Mouse (Mus musculus) adrenal gland, postnatal 25 days (tissue): ENCODE measurements around the gene Rgs8. TPM values are rescaled to one million over a fixed set of nuclear protein-coding genes. Genes with fewer than 3 reads are reported as not detected.

Experiments used
- DNase-seq: peaks from one replicate; pipeline ENCODE4 v3.0.0; 2021; ENCODE audit warnings: mixed read lengths
- total RNA-seq: library from RNA; stranded (reverse); gene quantifications from 2 replicates; pipeline ENCODE4 v1.2.3, GENCODE M21; 2021

The Rgs8 gene
- total RNA-seq, 1 experiment from 2014 or later: not detected

DNA sequence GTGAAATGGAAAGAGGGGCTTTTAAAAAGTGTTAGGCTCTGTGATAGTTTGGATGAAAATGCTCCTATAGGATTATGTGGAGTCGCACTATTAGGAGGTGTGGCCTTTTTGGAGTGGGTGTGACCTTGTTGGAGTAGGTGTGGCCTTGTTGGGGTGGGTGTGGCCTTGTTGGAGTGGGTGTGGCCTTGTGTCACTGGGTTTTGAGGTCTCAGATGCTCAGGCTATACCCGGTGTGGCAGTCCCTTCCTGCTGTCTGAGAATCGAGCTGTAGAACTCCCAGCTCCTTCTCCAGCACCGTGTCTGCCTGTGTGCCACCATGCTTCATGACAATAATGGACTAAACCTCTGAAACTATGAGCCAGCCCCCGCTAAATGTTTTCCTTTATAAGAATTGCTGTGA, 55.8 kb downstream of the Rgs8 start:
- DNase-seq: no peak

GRCm38 (mm10) chr1:153709451-153709850, 56.6 kb downstream of the Rgs8 start:
- DNase-seq: no peak

GRCm38 (mm10) chr1:153711544-153712262, 58.9 kb downstream of the Rgs8 start:
- no peak for DNase-seq

DNA sequence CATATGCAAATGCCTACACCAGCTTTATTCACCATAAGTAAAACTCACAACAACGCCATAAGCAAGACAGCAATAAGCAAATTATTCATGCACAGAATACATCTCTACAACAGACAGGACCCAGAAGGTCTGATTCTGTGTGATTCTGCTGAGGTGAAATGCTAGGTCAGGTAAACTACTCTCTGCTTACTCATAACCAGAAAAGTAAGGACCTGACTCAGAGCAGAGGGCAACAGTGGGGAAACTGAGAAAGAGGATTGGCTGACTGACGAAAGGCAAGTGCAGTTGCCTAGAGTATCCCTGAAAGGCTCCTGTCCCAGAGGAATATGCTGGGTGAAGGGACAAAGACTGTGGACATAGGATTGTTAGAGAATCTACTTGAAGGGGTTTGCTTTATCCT, 59.8 kb downstream of the Rgs8 start:
- no peak for DNase-seq

- DNase-seq: no peak
Observed at GRCm38 (mm10) chr1:153717990-153718389, 65.2 kb downstream of the Rgs8 start.

DNA sequence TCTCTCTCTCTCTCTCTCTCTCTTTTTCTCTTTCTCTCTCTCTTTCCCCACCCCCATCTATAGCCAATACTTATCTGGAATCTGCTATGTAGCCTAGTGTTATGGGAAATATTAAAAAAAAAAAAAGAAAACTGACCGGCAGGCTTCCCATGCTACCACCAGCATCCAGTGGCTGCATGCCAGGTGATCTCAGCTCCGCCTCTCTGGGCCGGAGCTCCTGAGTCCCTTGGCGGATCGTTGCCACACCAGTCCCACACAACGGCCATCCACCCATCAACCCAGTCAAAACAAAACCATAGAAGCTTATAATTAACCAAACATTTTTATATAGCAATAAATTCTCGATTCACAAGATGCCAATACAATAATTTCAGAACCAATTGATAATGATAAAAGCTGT, 68.1 kb downstream of the Rgs8 start:
- peak; percentile 37 for DNase-seq

DNA sequence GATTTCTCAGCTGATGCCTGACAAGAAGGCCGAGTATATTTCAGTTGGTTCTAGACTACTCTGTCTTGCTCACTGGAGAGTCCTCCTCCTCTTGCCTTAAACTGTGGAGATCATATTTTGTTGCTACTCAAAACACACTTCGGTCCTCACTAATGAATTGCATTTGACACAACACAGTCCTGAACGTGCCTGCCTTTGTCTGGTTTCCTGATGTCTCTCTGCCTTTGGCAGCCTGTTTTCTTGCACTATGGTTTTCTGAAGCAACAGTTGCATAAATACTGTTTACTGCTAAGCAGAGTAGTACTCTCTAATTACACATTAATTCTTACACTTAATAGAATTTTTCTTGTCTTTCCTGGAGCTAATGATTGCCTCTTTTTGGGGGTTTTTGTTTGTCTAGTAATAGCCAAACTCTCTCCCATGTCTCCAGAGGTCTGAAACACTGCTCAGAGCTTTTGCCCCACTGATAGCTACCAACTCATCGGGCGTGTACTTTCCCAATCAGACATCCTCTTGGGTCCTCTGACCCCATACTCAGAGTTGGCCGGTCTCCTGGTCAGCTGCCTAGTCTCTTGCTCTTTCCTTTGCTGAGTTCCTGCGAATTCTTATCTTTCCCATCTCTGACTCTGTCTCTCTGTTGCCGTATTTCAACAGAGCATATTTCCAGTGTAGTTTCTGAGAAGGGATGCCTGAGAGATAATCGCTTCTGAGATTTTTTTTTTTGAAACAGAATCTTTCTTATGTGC, 68.9 kb downstream of the Rgs8 start:
- DNase-seq: no peak

- no peak for DNase-seq
Observed at GRCm38 (mm10) chr1:153723426-153723825, 70.6 kb downstream of the Rgs8 start.

DNA sequence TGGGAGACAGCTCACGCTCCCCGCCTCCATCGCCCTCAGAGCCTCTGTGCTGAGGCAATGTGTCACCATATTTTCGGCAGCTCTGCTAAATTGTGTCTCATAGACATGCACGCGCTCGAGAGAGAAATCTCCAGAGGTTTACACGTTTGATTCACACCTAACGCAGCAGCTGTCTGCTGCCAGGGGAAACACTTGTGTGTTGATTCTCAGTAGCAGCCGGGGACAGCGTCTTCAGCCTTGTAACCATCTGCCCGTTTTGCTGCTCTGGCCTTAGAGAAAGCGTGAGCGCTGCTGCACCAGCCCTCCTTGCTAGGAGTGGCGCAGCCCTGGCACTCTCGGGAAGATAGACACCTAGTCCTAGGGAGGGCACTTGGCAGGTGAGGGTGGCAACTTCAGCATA, 73.8 kb downstream of the Rgs8 start:
- DNase-seq: no peak

DNA sequence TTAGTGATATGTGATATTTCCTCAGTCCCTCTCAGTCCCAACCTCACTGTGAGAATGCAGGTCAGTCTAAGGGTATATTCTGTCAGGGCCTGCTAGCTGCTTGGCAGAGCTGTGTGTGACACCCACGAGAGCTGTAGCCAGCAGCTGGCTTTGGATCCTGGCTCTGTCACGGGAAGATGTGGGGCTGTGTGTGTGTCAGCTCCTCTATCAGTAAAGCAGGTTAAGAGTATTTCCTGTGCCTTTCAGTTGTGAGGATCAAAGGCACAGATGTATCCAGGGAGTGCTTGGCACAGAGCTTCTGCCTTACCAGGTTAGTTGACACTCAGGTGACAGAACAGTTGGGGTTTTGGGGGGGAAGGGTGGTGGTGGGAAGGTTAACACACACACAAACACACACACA, 77.0 kb downstream of the Rgs8 start:
- no peak for DNase-seq

- DNase-seq: no peak
Observed at GRCm38 (mm10) chr1:153730671-153731070, 77.8 kb downstream of the Rgs8 start.

DNA sequence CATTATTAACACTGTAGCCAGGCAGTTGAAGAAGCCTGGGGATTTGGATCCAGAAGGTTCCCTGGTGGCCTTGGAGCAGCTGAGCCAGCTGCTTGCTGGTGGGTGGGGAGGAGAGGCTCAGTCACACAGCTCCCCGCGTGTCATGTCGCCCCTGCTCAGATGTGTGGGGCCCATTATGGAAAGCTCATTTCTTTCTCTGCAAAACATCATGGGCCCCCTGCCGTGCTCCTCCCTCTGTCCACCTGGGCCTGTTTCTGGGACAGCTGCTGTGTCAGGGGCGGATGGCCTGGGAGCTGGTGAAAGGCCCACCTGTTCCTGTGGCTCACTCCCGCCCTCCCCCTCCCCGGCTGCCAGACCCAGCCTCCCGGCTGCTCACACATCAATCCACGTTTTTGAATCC, 80.4 kb downstream of the Rgs8 start:
- DNase-seq: no peak

GRCm38 (mm10) chr1:153734866-153735265, 82.0 kb downstream of the Rgs8 start:
- no peak for DNase-seq

DNA sequence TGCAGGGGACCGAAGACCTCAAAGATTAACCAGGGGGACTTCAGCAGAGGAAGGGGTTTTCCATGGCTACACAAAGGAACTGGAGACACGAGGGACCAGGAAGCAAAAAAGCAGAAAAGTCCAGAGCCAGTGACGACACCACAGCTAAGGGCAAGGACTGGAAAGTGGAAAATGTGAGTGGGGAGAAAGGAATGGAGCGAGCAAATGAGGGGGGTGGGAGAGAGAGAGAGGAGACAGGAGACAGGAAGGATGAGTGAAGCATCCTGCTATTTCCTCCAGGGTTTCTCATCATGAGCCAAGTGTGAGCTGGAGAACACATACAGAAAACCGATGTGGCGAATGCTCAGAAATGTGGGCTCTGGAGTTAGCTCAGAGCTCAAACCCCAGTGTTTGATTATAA, 83.3 kb downstream of the Rgs8 start:
- no peak for DNase-seq

DNA sequence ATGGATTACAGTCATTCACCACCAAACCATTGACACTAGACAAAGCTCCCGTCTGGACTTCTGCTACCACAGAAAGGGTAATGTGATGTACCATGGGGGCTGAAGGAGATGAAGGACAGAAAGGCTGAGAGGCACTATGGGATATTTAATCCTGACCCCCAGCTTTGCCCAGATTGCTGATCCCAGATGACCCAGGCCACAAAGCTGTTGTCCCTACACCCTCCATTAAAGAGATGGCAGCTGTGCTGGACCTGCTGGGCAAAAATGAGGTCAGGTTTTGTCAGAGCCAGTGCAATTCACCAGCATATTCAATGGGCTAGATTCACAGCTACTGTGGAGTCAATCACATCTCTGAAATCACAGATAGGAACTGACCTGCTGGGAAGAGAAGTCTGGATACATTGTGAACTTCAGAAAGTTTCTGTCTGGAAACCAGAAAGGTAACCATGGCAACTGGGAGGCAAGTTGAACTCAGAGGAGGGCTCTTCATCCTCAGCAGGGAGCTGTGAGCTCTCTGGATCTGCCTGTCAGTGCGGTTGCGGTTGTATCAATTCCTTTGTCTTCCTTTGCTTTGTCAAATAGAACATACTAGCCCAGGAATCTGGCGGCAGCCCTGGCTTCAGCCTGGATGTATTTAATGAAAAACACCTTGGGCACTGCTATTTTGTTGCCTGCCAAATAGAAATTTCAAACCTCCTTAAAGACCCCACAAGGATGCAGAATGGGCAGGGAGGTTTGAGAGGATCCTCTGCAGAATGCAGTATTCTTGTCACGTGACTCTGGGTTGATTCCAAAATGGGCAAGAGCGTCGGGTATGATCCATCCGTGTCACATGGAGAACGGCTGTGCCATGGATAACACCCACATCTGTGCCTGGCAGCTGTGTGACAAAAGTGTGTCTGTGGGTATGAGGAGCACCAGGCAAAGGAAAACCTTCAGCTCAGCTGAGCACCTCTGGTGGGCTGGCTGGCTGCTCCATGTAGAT, 84.6 kb downstream of the Rgs8 start:
- no peak for DNase-seq

DNA sequence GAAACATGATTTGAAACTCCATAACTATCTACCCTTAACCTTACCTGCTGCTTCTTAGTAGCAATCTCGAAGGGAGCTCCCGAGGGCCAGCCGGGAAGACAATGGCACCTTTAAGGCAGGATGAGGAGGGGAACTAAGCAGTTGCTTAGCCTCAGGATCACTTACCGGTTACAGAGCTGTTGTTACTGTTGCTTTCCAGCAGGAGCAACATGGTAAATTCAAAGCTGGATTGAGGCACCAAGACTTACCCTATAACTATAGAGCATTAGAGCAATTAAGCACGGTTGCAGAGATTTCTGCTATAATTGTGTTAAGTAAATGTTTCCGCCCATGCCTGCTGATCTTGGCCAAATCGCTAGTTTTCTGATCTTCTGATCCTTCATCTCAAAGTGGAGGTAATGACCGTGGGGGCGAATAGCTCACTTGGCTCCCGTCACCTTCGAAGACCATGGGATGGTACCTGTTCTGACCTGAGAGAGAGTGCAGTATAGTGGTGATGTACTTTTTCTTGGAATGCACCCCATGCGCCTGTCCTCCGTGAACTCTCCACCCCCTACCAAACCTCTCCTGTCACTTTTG, 86.7 kb downstream of the Rgs8 start:
- no peak for DNase-seq

- DNase-seq: peak; percentile 91
Observed at GRCm38 (mm10) chr1:153740145-153740544, 87.3 kb downstream of the Rgs8 start, which contains the start of gene Rgs16. TSS of gene Rgs16 (plus strand) at chr1:153740349.

DNA sequence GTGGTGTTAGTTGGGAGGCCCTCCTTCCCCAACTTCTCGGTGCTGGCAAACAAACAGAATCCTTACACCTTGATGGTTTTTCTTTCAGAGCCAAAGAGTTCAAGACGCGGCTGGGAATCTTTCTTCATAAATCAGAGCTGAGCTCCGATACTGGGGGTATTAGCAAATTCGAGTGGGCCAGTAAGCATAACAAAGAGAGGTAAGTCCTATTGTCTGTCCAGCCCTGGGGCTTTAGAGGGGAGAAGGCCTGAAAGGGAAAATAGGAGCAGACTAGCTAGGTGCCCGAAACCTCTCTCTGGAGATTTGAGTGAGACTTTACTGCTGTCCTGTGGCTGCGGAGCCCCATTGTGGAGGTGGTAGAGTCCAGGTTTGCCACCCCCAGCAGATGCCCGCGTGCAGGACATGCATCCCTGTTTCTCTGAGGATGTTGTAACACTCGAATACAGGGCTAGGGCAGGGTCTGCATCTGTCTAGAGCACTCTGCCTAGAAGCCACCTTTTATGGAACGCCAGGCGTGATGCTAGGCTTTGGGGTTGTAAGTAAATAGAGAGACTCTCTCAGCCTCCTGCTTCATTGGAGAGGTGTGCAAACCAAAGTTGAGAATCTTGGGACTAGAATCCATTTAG, 88.1 kb downstream of the Rgs8 start:
- no peak for DNase-seq

DNA sequence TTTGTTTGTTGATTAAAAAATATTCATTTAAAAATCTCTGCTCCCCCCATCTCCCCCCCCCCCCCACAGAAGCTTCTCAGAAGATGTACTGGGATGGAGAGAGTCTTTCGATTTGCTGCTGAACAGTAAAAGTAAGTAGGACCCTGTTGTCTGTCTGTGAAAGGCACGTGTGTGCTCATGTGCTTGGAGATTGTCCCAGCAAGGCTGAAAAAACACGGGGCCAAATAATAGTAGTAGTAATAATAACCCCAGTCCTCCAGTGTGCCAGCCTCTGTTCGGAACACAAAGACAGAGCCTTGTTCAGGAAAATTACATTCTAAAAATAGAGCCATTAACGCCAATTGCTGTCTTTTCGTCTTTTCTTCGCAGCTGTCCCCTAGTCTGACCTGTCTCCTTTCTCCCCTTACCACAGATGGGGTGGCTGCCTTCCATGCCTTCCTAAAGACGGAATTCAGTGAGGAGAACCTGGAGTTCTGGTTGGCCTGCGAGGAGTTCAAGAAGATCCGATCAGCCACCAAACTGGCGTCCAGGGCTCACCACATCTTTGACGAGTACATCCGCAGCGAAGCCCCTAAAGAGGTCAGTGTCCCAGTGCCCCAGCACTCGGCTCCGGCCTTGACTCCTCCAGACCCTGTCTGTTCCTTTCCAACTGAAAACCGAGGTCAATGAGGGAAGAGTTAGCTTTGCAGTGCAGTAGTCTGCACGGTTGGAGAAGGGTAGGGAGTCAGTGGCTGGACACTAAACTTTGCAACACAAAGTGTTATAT, 88.9 kb downstream of the Rgs8 start:
- no peak for DNase-seq

GRCm38 (mm10) chr1:153742374-153743155, 89.7 kb downstream of the Rgs8 start:
- DNase-seq: peak; percentile 88
